Mouse (Mus musculus) ES-E14 (cell line): ENCODE data around the gene Podn. TPM values are rescaled to one million over a fixed set of nuclear protein-coding genes. Genes with fewer than 3 reads are reported as not detected.

Experiments used
- DNase-seq: peaks from one replicate; pipeline ENCODE4 v3.0.0-alpha.2; 2013; ENCODE audit warnings: low read depth, low spot score
- H3K27ac ChIP-seq: 2 replicates; pipeline ENCODE4 v1.5.1; 2012; ENCODE audit warnings: low read depth, mild to moderate bottlenecking, low read length, moderate library complexity, mixed read lengths; ENCODE audit not compliant: poor library complexity, insufficient read depth, severe bottlenecking
- H3K36me3 ChIP-seq: 2 replicates; pipeline ENCODE4 v1.6.1; 2012; ENCODE audit warnings: mild to moderate bottlenecking, low read length, moderate library complexity, mixed read lengths; ENCODE audit not compliant: control insufficient read depth, poor library complexity, insufficient read depth, severe bottlenecking
- H3K4me1 ChIP-seq, 2 experiments: fragments of 150-350 bp in 1 of 2; sonication (generic) in 1 of 2; 2 replicates each; pipeline ENCODE4 v1.6.1; 2012; ENCODE audit warnings: low read length in 2 of 2, mild to moderate bottlenecking in 1 of 2, mixed read lengths in 1 of 2; ENCODE audit not compliant: control insufficient read depth in 2 of 2, insufficient read depth in 2 of 2, poor library complexity in 1 of 2
- H3K4me3 ChIP-seq, 2 experiments: fragments of 150-350 bp in 1 of 2; sonication (generic) in 1 of 2; 2 replicates each; pipeline ENCODE4 v1.5.1; 2012; ENCODE audit warnings: low read length in 2 of 2, low read depth in 1 of 2, mild to moderate bottlenecking in 1 of 2, mixed read lengths in 1 of 2; ENCODE audit not compliant: insufficient read depth in 1 of 2, poor library complexity in 1 of 2, severe bottlenecking in 1 of 2
- H3K9ac ChIP-seq: 2 replicates; pipeline ENCODE4 v1.6.1; 2012; ENCODE audit warnings: low read depth, mild to moderate bottlenecking, low read length, mixed read lengths; ENCODE audit not compliant: poor library complexity, insufficient read depth, severe bottlenecking
- H3K9me3 ChIP-seq: fragments of 150-350 bp; sonication (generic); 2 replicates; pipeline ENCODE4 v1.6.1; 2012; ENCODE audit warnings: low read depth, mild to moderate bottlenecking, low read length; ENCODE audit not compliant: control insufficient read depth, insufficient read depth
- CHD2 ChIP-seq: IDR thresholded peaks from 2 replicates; pipeline ENCODE4 v1.6.1; 2014; ENCODE audit warnings: mild to moderate bottlenecking, low read depth, low read length, inconsistent platforms
- HCFC1 ChIP-seq: IDR thresholded peaks from 2 replicates; pipeline ENCODE4 v1.6.1; 2012; ENCODE audit warnings: low read length, inconsistent platforms, borderline replicate concordance; ENCODE audit not compliant: insufficient read depth
- MAFK ChIP-seq: IDR thresholded peaks from 2 replicates; pipeline ENCODE4 v1.6.1; 2014; ENCODE audit warnings: mild to moderate bottlenecking, low read depth, low read length, inconsistent platforms; ENCODE audit not compliant: insufficient read depth
- ZC3H11A ChIP-seq: IDR thresholded peaks from 2 replicates; pipeline ENCODE4 v1.6.1; 2012; ENCODE audit warnings: low read depth, mild to moderate bottlenecking, inconsistent platforms, low read length, borderline replicate concordance
- ZNF384 ChIP-seq: IDR thresholded peaks from 2 replicates; pipeline ENCODE4 v1.6.1; 2012; ENCODE audit warnings: low read depth, low read length, inconsistent platforms
- in situ Hi-C, 2 experiments: fragments of 600-800 bp; cut with MboI; formaldehyde crosslinking; loops; one replicate each; pipeline ENCODE4 v1.15.1; 2025; ENCODE audit warnings: low sequenced_read_pairs in 2 of 2, inconsistent platforms in 1 of 2; ENCODE audit not compliant: unreplicated experiment in 2 of 2
- total RNA-seq: library from RNA; depleted of rRNA; stranded (reverse); fragments of 300-350 nt; gene quantifications from 2 replicates; pipeline ENCODE4 v1.2.3, GENCODE M21; 2012

Gene Podn
- total RNA-seq, 1 experiment: 1.0 TPM

DNA sequence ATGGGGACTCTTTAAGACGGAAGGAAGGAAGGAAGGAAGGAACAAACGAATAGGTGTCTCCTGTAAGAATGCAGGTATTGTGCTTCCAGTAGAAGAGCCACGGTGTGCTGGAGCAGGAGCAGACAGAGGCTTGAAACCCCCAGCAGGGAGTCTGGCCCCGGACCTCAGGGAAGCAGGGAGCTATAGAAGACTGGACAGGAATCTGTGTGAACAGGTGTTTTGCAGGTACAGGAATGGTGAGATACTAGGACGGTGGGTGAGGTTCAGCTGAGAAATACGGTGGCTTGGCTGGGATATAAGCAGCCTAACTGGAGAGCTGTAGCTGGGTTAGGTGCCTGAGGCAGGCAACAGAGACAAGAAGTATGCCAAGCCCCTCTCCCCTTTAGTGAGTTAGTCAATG is 76.1 kb downstream of the Podn start:
- Histone ChIP-seq H3K27ac (no peak overlapping the region), H3K36me3 (no peaks in the 10 kb centered on the region), H3K4me1 (peaks cover 0 to 5% of the 10 kb centered on the region in 2 experiments; a peak in 1 of 4 replicates), H3K9ac (no peak overlapping the region), H3K4me3 (no peak overlapping the region), H3K9me3 (no peaks in the 10 kb centered on the region)
- TF ChIP-seq ZC3H11A: no peak
- no peak for TF ChIP-seq CHD2
- no peak for TF ChIP-seq MAFK
- no peak for TF ChIP-seq ZNF384
- no peak for TF ChIP-seq HCFC1
- in situ Hi-C loops: no loop called here
- DNase-seq: no peak

GRCm38 (mm10) chr4:108018961-108019921 is 77.0 kb downstream of the Podn start:
- peaks cover 0 to 5% of the 10 kb centered on the region in 2 experiments; a peak in 1 of 4 replicates for H3K4me1 ChIP-seq
- H3K9ac ChIP-seq: no peak overlapping the region
- H3K9me3 ChIP-seq: no peaks in the 10 kb centered on the region
- no peaks in the 10 kb centered on the region for H3K36me3 ChIP-seq
- no peak overlapping the region for H3K27ac ChIP-seq
- in situ Hi-C loops: no loop called here
- TF ChIP-seq MAFK: no peak; the same call in 1 of the 2 replicates
- TF ChIP-seq ZNF384: no peak
- TF ChIP-seq CHD2: no peak
- no peak for TF ChIP-seq HCFC1
- no peak for TF ChIP-seq ZC3H11A
- no peak for DNase-seq
- no peak overlapping the region for H3K4me3 ChIP-seq

GRCm38 (mm10) chr4:108018241-108018923 is 77.9 kb downstream of the Podn start:
- Histone ChIP-seq H3K4me1 (peaks cover 0 to 3% of the 10 kb centered on the region in 2 experiments; a peak in 1 of 4 replicates), H3K4me3 (no peak overlapping the region), H3K27ac (no peak overlapping the region), H3K36me3 (no peaks in the 10 kb centered on the region), H3K9me3 (no peaks in the 10 kb centered on the region), H3K9ac (no peak overlapping the region)
- no peak for TF ChIP-seq CHD2
- no peak for TF ChIP-seq HCFC1
- no peak for TF ChIP-seq ZNF384
- no peak for TF ChIP-seq ZC3H11A
- no peak for TF ChIP-seq MAFK
- in situ Hi-C loops: no loop called here
- no peak for DNase-seq

- Histone ChIP-seq H3K4me3 (no peak overlapping the region), H3K9me3 (no peaks in the 10 kb centered on the region), H3K27ac (no peak overlapping the region), H3K4me1 (peaks cover 0 to 3% of the 10 kb centered on the region in 2 experiments; a peak in 1 of 4 replicates), H3K36me3 (no peaks in the 10 kb centered on the region), H3K9ac (no peak overlapping the region)
- no peak for DNase-seq
- TF ChIP-seq MAFK: no peak
- TF ChIP-seq ZNF384: no peak
- no peak for TF ChIP-seq ZC3H11A
- TF ChIP-seq HCFC1: no peak
- TF ChIP-seq CHD2: no peak
- in situ Hi-C loops: no loop called here
These were observed 78.4 kb downstream of the Podn start for GRCm38 (mm10) chr4:108017839-108018238.
